Mouse (Mus musculus) cerebellum, postnatal 4 days (tissue): ENCODE results near the gene Iqgap1.

Experiments used
- DNase-seq, 2 experiments: peaks; one replicate each; pipeline ENCODE4 v3.0.0; 2022; ENCODE audit warnings: low spot score in 2 of 2, mixed read lengths in 1 of 2

Gene Iqgap1

GRCm38 (mm10) chr7:80719038-80719437 is 106.7 kb downstream of the Iqgap1 start:
- DNase-seq = no peak

DNA sequence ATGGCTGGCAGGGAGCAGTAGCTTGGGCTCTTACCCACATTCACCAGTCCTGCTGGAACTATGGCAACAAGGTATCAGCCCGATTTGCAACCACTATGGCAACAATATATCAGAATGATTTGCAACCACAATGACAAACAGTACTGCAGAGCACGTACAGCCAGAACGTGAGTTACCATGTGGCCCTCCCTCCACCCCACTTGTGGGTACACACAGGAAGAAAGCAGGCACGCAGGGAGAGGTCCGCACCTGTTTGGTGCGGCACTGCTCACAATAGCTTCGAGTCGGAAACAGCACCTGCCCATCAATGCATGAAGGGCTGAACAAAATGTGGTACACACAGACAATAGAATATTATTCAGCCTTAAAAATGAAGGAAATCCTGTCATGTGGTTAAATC is 107.3 kb downstream of the Iqgap1 start:
- DNase-seq = no peak

GRCm38 (mm10) chr7:80716758-80717157 is 109.0 kb downstream of the Iqgap1 start:
- DNase-seq = no peak

DNA sequence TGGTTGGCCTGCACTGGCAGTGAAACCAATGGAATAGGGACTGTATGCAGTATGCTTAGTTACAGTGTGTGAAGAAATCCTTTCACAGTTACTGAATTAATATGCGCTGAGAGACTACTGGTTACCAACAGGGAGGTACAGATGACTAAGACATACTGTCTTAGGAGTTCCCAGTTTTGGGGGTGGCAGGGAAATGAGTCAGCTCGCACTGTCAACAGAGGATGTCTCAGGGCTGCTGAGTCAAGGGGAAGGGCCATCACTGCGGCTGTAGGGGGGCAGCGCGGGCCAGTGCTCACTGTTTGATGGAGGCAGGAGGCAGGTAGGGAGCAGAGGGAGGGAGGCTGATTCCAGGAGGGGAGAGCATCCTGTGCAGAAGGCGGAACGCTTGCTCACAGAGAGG is 110.5 kb downstream of the Iqgap1 start:
- no peak for DNase-seq

GRCm38 (mm10) chr7:80711496-80711895 is 114.3 kb downstream of the Iqgap1 start:
- DNase-seq = no peak

DNA sequence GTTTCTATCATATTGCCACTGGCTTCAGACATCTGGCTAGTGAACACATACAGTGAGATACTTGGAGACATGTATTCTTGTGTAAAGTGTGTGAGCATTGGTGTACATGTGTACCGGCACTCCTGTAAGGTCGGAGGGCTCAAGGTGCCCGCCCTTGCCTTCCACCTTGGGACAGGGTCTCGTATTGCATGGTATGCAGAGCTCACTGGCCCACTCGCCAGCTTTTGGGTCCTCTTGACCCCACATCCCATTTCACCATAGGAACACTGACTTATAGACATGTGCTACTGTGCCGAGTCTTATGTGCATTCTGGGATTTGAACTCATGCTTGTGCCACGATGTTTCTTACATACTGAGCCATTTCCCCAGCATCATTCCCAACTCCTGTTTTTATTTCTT is 115.4 kb downstream of the Iqgap1 start:
- DNase-seq = no peak

DNA sequence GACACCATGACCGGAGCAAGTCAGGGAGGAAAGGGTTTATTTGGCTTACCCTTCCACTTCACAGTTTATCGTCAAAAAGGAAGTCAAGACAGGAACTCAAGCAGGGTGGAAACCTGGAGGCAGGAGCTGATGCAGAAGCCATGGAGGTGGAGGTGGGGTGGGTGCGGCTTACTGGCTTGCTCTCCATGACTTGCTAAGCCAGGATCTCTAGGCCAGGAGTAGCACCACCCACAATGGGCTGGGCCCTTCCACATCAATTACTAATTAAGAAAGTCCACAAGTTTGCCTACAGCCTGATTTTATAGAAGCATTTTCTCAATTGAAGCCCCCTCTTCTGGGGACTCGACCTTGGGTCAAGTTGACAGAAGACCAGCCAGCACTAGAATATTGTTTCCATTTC is 121.7 kb downstream of the Iqgap1 start:
- DNase-seq = no peak

GRCm38 (mm10) chr7:80702510-80702909 is 123.3 kb downstream of the Iqgap1 start:
- no peak for DNase-seq

DNA sequence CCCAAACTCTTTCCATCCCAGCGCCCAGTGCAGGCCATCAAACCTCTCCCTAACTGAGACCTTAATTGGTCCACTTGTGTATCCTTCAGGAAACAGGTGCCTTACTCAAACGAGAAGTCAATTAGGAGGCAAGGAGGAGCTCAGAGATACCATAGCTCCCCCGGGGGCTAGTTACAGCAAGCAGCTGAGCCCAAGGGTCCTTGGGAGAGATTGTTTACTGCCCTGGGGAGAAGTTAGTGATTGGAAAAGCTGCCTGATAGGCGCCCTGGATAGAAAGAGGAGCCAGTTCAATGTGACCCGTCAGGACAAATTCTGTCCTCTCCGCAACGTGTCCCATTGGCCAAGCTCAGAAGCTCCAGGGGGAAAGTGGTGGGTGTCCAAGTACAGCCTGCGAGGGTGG is 126.1 kb downstream of the Iqgap1 start:
- DNase-seq = no peak

DNA sequence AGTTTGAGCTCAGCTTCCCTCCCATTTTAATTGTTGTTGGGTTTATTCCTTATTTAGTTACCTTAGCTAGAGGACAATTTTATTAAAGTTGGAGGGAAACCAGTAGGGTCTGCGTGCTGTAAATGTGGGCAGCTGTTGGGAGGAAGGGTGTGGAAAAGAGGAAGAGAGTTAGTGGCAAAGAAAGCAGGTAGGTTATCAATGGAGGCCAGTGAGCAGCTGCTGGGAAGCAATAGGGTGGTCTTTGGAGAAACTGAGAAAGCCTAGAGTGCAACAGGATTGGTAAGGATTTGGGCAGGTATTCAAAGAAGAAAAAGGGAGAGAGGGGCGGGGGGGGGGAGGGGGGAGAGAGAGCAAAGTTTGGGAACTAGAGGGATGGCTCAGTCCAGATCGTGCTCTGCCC is 126.8 kb downstream of the Iqgap1 start:
- DNase-seq = no peak

DNA sequence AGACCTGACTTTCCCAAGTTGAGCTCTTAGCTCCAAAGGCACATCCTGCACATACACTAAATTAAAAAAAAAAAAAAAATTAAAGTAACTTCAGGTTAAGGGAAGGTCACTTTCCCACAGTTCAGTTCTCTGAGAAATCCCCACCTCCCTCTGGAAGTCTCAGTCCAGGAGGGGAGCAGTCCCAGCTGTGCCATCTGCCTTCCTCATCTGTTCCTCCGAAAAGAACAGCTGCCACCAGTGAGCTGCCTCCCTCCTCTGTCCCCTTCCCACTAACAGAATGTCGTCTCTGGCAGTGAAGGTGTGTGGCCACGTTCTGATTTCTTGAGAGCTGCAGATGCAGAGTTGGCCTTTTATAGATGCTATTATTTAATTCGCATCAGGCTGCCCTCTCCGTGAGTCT is 127.9 kb downstream of the Iqgap1 start:
- DNase-seq = no peak

DNA sequence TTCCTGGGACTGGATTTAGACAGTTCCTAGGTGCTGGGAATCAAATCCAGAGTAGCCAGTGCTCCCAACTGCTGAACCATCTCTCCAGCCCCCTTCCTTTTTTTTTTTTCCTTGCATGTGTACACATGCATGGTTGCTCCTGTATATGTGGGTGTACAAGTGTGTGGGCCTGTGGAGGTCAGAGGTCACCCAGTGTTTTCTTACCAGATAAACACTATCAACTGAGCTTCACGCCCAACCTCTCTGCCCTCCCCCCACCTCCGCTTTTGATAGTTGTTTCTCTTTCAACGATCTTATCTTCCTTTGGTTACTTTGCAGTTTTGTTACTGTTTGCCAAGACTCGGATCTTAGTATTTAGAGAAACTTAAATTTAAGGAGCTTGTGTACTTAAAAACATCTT is 128.9 kb downstream of the Iqgap1 start:
- DNase-seq = no peak

- no peak for DNase-seq
These were observed 129.4 kb downstream of the Iqgap1 start for GRCm38 (mm10) chr7:80696334-80696733.

GRCm38 (mm10) chr7:80692472-80692871 is 133.3 kb downstream of the Iqgap1 start:
- no peak for DNase-seq

DNA sequence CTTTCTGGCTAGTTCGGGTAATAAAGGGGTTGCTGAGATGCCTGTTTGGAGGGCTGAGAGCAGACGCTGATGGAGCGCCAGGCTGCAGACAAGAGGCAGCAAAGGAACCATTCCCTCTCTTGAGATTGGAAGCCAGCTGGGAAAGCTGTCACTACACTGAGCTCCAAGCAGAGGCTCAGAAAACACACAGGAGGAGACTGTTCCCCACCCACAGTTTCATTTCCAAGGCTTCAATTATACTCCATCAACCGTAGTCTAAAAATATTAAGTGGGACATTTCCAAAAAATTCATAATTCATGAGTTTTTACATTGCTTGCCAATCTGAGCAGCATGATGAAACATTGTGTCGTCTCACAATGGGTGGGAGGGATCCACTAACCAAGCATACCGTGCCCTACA is 134.6 kb downstream of the Iqgap1 start:
- DNase-seq = no peak

GRCm38 (mm10) chr7:80689221-80689591 is 136.6 kb downstream of the Iqgap1 start:
- no peak for DNase-seq

DNA sequence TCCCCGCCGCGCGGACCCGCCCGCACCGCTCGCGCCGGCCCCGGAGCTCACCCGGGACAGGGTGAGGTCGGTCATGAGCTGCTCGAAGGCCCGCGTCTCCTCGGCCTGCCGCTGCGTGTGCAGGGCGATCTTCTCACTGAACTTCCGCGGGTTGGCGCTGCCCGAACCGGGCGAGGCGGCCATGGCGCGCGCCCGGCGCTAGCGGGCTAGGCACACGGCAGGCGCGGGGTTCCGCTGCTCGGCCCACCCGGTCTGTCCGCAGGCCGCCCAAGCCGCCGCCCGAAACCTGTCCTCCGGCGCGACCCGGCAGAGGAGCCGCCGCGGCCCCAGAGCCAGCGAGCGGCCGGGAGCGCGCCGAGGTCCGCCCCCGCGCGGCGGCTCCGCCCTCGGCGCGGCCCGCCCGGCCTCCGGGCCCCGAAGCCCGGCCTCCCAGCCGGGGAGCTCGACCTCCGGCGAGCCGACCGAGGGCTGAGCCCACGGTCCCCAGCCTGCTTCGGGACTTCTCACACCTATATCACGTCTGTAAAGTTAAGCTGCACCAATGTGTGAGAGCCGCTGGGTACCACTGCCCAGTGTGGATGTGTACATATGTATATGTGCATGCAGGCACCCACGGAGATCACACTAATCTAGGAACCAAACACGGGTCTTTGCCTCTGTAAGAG is 137.1 kb downstream of the Iqgap1 start, which contains the start of gene Crtc3:
TSS of gene Crtc3 (minus strand) at position 322 of the 665 bp plus-strand sequence.
- DNase-seq = peak in 1 of 2 experiments; percentile 64

- peak; percentile 26 to 68 for DNase-seq
These were observed 137.8 kb downstream of the Iqgap1 start for GRCm38 (mm10) chr7:80687721-80688555.

DNA sequence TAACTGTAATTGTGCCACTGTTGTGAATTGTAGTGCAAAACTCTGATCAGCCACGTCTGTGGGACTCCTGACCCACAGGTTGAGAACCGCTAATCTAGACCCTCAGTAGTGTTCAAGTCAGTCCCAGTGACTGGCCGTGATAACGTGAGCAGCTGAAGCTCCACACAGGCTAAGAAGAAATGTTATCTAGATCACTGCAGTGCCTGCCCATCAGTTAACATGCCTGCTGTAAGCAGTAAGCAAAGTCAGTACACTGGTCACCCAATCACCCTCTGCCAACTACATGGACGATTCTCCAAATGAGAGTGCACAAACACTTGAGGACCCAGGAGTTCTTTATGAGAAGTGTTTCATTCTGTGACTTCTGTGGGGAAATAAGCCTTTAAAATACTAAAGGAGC is 140.1 kb downstream of the Iqgap1 start:
- no peak for DNase-seq

DNA sequence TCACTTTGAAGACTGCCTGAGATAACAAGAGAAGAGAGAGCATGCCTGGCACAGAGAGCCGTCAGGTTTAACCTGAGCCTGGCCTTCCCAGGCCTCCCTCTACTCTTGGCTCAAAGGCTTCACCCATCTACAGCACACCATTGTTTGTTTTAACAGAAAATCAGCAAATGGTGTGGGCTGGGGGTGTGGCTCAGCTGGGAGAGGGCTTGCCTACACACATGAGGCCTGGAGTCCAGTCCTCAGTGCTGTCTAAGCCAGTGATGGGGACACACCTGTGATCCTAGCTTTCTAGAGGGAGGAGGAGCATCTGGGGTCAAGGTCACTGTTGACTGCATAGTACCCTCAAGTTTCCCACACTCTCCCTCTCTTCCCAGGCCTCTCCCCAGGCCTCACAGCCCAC is 143.1 kb downstream of the Iqgap1 start:
- no peak for DNase-seq

GRCm38 (mm10) chr7:80680218-80680847 is 145.4 kb downstream of the Iqgap1 start:
- no peak for DNase-seq

DNA sequence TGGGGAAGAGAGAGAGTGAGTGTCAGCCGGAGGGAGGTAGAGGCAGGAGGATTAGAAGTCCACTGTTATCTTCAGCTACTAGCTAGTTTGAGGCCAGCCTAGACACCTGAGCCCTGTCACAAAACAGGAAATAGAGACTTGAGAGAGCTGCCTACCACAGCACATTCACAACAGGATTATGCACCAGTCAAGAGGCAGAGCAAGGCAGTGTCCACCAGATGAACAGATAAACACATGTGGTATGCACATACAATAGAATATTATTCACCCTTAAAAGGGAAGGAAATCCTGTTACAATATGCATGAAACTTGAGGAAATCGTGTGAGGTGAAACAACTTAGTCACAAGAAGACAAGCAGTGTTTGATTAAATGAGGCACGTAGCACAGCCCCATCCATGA is 153.5 kb downstream of the Iqgap1 start:
- DNase-seq = no peak

DNA sequence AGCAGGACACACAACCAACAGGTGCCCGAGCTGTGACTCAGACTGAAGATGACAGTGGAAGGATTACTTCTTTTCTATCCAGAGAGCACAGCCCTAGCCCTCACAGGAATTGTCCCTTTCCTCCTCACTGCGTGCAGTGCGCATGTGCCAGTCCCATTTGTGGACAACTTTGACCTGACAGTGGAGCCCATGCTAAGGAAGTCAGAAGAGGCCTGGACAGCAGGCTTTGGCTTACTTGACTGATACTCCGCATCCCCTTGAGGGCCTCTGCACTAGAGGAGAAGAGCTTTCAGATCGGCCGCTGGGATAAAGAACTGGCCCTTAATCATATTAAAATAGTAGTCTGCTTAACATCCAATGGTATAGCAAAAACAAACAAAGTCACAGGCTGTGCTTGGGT is 154.9 kb downstream of the Iqgap1 start:
- no peak for DNase-seq
